Mouse (Mus musculus): ENCODE data around the gene Ctse.

Gene Ctse

DNA sequence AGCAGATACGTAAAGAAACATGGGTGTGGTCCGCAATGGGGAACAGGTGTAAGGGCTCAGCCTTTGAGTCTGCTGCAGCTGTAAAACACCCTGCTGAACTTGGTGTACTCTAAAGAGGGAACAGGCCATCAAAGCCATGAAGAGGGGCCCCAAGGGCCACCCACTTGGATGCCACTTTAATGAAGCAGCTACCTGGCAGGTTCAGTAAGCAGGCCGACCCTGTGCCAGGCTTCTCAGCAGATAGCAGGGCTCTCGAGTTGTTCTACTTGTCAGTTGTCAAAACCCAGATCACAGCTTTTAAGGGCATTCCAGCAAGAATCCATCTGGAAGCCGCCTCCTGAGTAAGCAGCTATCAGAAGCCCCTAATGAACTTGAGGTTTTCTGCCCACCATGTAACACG is 17.5 kb downstream of the Ctse start:
- no peak for DNase-seq

DNA sequence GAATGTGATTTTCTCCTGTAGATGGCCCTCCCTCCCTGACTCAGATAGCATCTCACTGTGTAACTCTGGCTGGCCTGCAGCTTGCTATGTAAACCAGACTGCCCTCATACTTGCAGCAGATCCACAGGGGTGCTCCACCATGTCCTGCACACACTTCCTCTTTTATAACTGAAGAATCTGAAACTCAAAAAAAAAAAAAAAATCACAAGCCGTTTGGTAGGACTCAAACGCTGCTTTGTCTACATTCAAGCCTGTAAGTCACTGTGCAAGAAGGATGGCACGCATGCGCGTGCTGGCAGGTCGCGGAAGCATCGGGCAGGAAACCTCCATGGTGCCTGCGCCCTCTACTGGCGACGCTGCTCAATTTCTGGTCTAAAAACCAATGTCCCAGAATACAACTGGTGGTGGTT is 19.8 kb downstream of the Ctse start:
- DNase-seq, result peak; percentile 95

DNA sequence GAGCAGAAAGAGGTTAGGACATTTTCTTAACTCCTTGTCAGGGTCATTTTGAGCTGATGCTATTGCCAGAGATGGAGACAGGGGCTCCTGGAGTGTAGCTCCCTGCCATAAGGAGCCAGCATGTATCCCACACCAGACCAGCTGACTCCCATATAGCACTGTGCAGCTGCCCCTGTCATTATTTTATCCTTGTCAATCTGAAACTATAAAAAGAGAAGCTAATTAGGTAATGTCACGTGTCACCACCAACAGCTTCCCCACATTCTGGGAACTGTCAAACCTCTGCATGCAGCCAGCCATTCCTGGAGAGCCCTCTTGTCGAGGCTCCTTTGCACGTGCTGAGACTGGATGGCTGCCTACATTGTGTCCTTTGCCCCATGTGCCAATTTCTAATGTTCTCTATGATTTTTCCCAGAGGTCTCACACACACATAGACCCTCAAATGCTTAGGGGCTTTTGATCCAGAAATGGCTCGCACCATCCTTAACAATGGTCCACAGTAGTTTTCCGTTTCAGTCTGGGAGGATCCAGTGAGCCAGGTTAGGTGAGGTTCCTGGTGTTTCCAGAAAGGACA is 21.5 kb downstream of the Ctse start:
- no peak for DNase-seq

DNA sequence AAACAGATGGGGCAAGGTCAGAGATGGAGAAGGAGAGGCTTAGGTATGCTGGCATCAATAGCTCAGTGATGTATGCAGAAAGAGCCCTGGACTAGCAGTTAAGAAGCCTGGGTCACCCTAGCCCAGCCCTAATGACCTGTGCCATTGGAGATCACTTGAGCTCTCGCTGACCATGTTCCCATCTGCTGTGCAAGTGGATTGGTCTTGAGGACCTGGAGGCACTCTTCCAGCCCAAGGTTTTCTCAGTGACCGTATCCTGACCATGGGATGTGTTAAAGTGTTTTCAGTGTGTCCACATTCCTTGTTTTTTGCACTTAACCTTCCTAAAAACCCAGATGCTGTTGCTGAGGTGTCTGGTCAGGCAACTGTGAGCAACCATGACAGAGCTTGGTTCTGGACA is 22.2 kb downstream of the Ctse start:
- no peak for DNase-seq

DNA sequence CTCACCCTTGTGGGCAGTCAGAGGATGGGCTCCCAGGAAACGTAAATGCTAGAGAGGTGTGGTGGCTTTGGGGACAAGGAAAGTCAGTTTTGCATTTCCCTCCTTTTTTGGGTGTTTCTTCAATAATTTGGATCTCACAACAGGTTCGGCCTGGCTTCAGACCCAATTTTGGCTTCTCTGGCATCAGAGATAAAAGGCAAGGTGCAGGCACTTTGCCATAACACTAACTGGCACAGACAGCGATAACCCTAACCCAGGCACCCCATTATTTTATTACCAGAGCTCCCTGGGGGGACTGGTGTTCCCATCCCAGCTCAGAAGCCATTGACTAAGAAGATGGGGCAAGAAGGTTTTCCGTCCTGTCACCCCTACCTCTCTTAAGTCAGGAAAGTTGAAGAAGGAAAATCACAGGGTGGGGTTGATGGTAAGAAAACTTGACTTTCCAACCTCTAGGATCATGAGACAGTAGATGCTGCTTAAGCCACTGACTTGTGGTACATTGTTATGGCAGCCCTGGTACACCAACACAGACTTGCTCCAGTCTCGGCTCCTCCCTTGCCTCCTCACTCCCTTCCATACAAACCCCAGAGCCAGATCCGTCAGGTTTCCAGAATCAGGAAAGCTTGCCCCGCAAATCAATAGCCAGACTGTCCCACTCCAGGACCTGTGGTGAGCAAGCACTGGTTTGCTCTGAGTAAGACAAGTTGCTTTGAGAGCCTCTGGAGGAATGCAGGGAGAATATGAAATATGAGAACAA is 22.8 kb downstream of the Ctse start:
- DNase-seq, result no peak

DNA sequence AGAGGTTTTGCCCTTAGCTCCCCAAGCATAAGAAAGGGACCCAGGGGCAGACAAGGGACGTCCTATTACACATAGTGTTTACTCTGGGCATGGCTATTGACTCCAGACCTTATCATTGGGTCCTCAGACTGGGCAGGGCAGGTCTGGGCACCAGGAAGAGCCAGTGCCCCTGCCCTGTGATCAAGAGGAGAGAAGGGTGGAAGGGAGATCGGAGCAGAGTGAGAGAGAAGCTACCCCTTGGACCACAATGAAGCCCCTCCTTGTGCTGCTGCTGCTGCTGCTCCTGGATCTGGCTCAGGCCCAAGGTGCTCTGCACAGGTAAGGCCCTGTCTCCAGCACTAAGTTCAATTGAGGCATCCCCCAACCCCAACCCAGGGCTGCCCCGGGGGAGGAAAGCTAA is 23.6 kb downstream of the Ctse start:
- DNase-seq, result no peak

DNA sequence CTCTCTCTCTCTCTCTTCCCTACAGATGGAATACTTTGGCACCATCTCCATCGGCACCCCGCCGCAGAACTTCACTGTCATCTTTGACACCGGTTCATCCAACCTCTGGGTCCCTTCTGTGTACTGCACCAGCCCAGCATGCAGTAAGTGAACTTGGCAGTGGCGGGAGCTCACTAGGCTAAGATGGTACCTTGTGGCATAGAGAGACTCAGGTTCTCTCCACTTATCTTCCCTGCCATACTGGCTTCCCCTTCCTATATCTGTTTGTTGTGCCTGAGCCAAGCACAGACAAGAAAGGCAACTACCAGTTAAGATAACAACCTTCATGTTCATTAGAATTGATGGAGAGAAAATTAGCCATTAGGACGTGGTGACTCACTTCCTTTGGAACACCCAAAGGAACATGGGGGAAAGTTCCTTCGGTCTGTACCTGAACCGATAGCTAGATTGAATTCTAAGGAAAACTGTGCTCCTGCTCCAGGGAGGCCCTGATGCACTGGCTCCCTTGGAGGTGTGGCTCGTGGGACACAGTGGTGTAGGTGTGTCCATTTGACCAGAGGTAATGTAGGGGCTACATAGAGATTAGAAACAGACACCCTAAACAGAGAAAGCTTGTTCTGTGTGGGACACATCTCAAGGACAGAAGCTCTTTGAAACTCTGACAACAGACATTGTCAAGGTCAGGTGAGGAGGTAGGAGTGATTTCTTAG is 25.3 kb downstream of the Ctse start:
- DNase-seq, result no peak

DNA sequence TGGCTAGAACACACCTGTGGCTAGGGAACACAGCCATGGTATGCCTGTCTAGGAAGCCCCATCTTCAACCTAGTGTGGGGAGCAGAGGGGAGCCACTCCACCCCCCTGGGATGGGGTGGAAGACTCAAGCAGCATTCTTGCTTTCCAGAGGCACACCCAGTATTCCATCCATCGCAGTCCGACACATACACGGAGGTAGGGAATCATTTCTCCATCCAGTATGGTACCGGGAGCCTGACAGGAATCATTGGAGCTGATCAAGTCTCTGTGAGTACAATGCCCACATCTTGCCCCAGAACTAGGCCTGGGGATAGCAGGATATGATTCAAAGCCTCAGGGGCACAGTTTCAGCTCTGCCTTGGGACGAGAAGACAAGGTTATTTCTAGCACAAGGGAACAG is 26.0 kb downstream of the Ctse start:
- DNase-seq, result no peak

DNA sequence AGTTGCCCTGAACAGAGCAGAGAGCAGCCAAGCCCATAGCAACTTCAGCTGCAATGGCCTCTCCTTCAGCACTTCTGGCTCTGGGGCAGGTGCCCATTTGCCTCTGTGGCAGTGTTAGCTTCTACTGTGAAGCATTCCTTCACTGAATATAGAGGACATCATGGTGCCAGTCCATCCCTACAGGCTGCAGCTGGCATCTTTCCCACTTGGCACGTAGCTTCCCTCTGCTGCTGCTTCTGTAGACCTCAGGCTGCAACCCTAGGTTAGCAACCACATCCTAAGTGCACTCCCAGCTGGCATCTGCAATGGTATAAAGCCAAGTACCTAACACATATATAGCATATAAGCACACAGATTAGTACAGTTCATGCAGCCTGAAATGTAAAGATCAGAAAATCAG is 27.8 kb downstream of the Ctse start:
- DNase-seq, result no peak

DNA sequence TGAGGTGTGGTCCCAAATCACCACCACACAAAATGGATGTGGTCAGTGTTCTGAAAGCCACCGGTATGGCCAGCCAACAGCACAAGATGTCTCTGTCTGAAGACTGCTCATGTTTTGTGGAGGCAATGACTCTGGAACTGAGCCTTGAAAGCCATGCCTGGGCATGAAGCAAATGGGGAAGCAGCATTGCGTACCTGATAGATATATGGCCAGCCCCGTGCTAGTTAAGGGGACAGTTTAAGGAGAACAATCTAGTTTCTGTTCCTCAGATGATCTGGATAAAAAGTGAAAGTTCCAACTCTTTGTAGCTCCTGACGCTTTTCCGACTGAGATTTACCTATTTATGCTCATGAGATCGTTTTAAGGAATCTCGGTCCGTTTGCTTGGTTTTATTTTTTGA is 33.0 kb downstream of the Ctse start:
- DNase-seq, result no peak

DNA sequence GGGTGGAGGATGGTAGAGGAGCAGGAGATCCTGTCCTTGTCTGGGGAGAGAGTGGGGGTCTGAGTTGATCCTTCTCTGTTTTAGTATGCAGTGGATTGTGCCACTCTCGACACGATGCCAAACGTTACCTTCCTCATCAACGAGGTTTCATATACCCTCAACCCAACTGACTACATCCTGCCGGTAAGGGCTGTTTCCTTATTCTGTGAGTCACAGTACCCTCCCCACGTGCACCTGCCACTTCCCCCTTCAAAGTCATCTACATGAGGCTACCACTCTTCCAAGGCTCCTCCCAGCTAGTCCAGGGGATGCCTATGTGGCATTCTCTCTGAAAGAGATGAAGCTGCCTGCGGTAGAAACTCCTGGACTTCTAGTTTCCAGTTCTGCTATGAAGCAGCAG is 34.3 kb downstream of the Ctse start:
- DNase-seq, result no peak

DNA sequence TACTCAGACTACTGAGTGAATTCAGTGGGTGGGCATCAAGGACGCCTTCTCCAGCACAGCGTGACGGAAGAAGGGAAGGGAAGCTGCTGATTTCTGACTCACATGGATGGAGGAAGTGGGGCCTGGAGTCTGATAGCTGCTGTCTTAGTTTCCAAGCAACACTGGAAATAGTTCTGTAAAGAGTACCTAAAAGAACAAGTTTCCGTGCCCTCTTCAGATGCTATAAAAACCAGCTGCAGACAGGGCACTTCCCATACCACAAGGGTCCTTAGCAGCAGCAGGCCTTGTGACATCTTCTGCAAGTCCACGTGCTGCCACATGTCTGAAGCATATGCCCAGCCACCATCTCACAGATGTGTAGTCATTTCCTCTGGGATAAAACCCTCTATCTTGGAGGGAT is 41.5 kb downstream of the Ctse start:
- DNase-seq, result no peak

DNA sequence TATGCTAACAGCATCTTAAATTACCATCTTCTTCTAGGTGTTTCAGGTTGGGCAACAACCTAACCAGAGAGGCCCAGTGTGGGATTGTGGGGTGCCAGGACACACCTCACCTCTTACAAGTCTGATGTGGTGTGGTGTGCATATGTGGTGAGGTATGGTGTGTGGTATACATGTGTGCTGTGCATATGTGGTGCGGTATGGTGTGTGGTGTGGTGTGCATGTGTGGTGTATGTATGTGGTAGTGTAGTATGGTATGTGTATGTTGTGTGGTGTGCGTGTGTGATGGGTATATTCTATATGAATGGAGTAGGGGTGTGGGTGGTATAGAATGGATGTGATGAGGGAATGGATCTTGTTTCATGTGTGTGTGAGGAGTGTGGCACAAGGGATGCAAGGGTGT is 49.6 kb downstream of the Ctse start:
- no peak for DNase-seq

DNA sequence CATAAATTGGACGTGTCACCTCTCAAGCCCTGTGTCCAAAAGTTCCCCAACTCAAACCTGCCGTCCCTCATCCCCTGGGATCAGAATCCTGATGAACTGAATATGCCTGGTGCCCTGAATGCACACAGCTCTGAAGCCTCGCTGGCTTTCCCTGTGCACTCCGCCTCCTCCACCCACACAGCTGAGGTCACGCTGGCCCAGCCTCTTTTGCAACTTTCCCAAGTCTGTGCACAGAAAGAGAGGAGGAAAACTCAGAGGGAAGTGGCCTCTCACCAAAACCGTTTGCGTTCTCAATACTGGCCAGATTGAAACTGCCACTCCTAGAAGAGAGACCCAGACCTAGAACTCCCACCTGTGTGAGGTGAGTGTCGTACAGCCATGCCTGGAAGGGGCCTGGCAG is 50.4 kb downstream of the Ctse start, which contains the start of gene Rab7b:
Gene Rab7b, plus strand, starts transcription at position 221 of the 400 bp plus-strand sequence.
- peak; percentile 60 for DNase-seq

DNA sequence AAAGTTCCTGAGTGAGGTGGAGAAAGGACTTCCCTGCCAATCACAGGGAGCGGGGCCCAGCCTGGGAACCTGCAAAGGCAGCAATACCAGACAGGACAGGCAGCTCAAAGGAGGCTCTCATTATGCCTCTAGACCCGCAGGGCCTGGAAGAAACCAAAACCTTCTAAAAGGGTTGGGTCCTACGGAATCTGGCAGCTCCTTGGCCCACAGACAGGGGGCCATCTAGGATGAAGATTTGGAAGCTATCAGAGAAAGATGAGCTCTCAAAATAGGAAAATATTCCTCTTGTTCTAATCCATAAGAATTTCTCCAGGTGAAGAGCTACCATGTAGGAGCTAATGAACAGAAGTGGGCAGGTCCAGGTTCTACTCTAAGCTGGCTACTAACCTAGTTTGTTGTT is 50.9 kb downstream of the Ctse start:
- no peak for DNase-seq

DNA sequence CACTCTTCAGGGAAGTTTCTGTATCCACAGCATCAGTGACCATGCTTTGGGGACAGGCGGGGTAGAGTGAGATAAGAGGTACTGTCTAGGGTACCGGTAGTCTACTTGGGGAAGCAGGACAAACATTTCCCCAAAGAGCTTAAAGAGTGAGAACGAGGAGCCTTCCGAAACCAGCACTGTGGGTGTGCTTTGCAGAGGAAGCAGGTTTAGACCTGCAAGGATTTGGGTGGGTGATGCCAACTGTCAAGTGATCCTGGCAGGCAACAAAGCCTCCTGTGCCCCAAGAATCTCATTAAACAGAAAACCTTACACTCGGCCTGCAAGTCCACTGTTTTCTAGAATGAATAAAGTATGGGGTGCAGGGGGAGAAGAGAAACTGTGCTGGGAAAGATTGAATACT is 51.8 kb downstream of the Ctse start:
- DNase-seq, result no peak

DNA sequence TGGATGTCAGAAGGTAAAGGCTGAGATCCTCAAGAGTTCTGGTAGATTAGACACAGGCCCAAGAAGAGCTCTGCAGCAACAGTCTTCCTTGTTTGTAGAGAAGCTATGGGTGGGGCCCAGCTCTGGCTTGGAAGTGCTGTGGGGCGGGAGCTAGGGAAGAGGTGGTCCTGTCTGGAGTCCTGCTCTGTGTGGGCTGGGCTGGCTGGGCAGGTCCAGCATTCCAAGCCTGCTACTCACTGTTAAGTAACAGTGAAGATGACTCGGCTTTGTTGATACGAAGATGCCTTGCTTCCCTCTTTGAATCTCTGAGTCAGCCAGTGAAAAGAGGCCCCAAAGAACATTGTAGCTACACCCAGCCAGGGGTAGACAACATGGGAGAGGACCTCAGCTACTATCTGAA is 52.3 kb downstream of the Ctse start:
- DNase-seq, result peak; percentile 63

DNA sequence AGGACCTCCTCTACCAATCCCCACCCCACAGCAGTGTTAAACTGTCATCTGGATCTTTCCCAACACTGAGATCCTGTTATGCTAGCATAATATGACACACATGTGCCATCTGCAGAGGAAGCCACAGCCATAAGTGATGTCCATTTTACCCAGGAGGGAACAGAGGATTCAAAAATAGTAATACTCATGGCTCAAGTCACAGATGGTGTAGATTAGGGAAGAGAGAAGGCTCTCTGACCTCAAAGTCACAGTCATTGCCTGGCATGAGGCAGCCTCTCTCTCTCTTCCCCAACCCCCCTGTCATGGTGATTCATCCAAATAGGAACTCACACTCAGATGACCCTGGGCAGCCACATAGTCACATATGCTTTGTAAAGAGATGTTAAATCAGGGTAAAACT is 53.2 kb downstream of the Ctse start:
- DNase-seq, result no peak

DNA sequence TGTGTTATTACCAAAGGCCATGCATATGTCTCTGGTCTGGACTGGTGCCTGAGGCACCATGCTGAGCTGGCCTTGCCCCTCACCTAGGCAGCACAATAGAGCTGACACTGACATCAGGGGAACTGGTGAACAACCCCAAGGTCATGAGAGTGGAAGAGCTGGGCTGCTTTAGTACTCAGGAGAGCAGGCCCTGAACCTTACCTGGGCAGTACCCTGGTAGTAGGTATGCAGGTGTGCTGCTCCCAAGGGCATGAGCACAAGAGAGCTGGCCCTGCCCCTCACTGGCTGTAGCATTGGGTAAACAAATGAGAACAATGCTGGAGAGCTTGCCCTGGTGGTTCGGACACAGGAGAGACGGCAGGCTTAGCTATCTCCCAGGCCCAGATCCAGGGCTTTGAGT is 57.2 kb downstream of the Ctse start:
- no peak for DNase-seq

DNA sequence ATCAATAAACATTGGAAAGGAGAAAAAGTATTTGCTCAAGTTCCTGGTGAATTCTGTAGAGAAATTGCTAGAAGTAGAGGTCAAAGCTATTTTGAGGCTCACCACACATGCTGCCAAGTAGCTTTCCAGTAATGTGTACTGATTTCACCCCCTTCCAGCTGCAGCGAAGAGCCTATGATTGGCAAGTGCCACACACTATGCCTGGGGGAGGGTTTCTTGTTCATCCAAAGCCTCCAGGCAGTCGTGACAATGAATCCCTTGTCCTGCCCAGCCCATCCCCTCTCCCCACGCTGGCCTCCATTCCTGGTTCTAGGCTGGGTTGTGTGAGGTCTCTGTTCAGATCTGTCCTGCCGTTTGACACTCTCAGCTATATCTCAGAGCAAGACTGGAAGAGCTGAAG is 58.2 kb downstream of the Ctse start:
- DNase-seq, result no peak

DNA sequence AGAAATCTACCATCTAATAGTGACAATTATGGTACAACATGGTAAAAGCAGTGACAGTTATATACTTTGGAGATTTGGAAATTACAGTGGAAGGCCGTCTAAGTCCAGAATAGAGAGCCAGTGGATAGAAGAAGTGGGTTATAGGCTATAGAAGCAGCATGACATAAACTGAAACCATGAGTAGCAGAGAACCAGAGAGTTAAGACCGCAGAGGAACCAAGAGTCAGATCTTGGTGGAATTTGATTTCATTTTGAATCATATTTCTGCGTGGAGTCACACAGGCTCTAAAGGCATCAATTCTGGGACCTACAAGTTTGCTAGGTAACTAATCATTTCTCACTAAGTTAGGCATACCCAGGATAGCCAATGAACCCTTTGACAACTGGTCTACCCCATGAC is 60.7 kb downstream of the Ctse start:
- no peak for DNase-seq

DNA sequence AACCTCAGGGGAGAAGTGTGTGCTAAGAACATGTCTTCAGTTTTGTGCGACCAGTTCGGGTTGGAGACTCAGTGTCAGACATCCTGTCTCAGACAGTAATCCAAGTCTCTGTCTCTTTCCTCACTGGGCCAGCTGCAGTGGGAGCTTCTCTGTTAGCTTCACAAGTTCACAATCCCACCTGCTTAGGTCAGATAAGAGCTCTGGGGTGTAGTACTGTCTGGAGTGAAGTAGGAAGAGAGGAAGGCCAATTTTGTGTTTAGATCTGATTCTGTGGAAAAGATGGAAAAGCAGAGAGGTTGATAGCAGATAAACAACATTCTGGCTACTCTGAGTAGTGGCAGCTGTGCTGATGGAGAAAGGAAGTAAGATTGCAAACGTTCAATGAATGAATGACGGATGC is 61.5 kb downstream of the Ctse start:
- no peak for DNase-seq

DNA sequence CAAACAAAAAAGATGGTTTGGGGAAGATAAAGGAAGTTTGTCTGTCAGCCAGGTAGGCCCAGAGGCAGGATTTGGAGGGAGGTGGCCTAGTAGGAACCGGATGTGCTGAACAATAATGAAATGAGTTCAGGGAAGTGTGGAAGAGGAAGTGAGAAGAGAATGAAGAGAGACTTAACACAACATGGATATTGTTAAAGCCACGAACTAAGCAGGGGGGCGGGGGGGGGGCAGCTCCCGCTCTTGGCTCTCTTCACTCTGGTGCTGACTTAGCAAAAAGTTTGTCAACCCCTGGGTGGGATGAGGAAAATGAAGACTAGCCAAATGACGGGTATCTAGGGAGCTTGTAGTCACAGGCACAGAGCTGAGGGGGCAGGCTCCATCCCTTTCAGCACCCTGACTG is 62.3 kb downstream of the Ctse start:
- no peak for DNase-seq

DNA sequence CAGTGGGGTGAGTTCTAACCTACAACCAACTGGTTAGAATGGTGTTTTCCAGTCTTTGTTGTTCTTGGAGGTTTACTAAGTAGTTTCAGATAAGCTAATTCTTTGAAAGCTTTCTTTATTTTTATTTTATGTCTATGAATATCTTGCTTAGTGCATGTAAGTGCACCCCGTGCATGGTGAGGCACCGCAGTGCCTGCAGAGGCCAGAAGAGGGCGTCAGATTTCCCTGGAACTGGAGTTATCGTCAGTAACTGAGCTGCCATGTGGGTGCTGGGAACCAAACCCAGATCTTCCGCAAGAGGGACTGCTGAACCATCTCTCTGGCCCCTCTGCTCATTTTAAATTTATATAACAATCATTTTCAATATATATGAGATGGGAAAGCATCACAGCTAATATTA is 63.3 kb downstream of the Ctse start:
- DNase-seq, result no peak
